Mouse (Mus musculus): ENCODE measurements around the gene Srp54a.
"Not testable (repeated sequence)": the region's sequence is repeated elsewhere in the genome, so short reads cannot be mapped to it uniquely, and the experiment has no call there.

Gene Srp54a

DNA sequence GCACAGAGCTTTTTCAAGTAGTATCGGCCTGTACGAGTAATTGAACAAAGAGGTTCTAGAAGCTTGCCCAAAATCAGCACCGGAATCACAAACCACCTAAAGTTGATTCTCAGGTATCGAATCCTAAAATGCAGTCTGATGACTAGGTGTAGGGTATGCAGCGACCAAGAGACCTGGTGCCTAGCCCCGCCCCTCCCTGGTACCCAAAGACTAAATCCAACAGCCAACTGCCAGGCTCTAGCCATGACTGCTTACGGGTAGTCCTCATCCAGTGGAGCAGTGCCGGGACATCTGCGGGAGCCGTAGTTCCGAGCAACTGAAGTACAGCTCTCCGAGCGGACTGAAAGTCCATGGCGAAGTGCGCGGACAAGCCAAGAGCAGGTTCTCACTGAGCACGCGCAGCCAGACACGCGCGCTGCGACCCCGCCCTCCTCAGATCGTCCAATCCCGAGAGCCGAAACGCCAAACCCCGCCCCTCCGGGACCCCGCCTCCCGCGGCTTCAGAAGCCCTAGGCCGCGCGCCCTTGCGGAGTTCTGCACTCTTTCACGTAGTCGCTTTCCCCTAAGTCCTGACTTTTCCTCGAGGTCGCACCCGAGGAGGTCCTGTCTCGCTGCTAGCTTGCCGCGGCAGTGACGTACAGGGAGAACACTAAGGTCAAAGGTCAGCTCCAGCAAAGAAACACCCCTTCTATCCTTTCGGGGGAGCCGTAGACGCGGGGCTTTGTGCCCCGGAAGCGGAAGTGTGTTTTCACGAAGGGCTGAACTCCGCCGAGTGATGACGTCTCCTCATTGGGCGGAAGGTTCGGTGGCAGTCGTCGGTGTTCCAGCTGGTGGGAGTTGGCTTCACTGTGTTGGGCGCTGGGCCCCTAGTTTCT, at the start of gene Srp54a, which contains the start of gene 2700097O09Rik:
Gene Srp54a (plus strand): TSS at position 537 of the 875 bp plus-strand sequence.
Gene 2700097O09Rik (minus strand): TSS at position 385 of the 875 bp plus-strand sequence.
- peak; percentile 85 for DNase-seq (ENCODE audit: low read depth, low spot score)

GRCm38 (mm10) chr12:55041011-55041410, 39.1 kb upstream of the Srp54a start:
- DNase-seq (ENCODE audit: low read depth, low spot score): no peak

DNA sequence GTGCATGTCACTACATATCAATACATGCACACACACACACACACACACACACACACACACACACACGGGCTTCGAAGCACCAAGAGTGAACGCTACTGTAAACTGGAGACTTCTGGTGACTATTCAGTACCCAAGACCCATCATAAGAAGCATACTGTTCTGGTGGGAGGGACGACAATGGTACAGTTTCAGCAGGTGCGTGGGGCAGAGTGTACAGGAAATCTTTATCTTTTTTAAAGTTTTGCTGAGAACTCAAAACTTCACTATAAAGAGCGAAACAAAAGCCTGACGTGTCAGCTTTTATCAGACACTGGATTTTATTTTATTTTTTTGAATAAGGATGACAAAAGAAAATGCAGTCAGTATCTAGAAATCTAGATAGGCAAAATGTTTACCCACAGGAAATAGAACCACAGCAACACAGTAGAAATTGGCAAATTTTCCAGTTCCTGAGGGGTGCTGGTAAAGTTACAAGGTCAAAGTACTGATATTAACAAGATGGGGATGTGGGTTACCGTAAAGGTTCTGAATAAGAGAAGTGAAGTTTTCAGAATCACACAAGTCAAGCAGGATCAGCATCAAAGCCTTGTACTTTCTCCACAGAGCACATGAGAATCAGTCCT, 30.2 kb upstream of the Srp54a start:
- no peak for DNase-seq (ENCODE audit: low read depth, low spot score)

- no peak for DNase-seq (ENCODE audit: low read depth, low spot score)
These were observed 28.6 kb upstream of the Srp54a start for GRCm38 (mm10) chr12:55051210-55052173.

DNA sequence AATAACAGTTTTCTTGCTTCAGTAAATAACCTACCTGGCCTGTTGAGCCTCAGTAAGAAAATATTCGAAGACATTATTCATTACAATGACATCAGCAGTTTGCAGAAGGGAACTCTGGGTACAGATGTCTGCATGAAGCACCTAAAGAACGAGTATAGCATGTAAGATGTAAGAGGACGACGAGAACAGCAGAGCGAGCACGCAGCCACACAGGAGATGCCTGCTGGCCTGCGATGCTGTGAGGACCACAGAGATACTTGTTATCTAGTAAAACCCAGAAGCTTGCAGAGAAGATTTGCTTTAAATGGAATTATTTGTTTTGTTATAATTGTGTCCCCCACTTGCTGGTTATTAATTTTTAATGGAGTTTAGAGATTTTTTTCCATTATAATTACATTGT, 26.8 kb upstream of the Srp54a start:
- no peak for DNase-seq (ENCODE audit: low read depth, low spot score)

- no peak for DNase-seq (ENCODE audit: low read depth, low spot score)
These were observed 25.4 kb upstream of the Srp54a start for GRCm38 (mm10) chr12:55054551-55055241.

DNA sequence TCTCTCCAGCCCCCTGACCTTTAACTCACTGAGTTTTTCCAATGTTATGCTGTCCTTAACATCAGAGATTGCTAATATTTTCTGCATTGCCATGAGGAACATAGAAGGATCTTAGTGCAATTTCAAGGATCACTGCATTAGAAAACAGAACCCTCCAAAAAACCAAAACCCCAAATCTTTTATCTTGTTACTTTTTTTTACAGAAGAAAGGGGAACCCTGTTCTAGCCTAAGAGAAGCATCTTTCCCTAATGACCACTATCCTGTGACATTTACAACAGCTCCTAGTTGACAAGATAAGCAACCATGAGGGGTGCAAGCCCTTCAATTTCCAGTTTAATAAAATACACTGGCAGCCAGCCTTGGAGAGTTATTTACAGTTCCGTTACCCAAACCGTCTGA, 23.4 kb upstream of the Srp54a start:
- no peak for DNase-seq (ENCODE audit: low read depth, low spot score)

- no peak for DNase-seq (ENCODE audit: low read depth, low spot score)
These were observed 21.0 kb upstream of the Srp54a start for GRCm38 (mm10) chr12:55058865-55059615.

- no peak for DNase-seq (ENCODE audit: low read depth, low spot score)
These were observed 20.2 kb upstream of the Srp54a start for GRCm38 (mm10) chr12:55059812-55060211.

- DNase-seq (ENCODE audit: low read depth, low spot score): no peak
These were observed 19.7 kb upstream of the Srp54a start for GRCm38 (mm10) chr12:55060212-55060898.

GRCm38 (mm10) chr12:55061006-55061405, 19.1 kb upstream of the Srp54a start:
- DNase-seq (ENCODE audit: low read depth, low spot score): no peak

GRCm38 (mm10) chr12:55062141-55062540, 17.9 kb upstream of the Srp54a start:
- DNase-seq (ENCODE audit: low read depth, low spot score): no peak

- no peak for DNase-seq (ENCODE audit: low read depth, low spot score)
These were observed 7.6 kb upstream of the Srp54a start for GRCm38 (mm10) chr12:55072495-55072894.

DNA sequence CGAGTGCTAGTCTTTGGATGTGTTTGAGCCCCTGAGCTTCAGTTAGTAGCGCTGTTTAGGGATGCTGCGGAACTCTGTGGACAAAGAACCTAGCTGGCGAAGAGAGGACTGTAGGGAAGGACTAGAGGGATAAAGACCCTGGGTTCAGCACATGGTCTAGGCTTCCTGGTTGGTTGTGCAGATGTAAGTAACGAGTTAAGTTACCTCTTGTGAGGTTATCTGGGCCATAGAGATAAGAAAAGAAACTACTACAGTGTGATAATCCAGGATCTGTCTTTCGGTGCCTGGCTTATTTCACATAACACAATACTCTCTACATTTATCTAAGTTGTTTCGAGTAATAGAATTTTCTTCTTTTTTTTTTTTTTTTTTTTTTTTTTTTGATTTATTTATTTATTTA, 6.4 kb upstream of the Srp54a start:
- no peak for DNase-seq (ENCODE audit: low read depth, low spot score)

DNA sequence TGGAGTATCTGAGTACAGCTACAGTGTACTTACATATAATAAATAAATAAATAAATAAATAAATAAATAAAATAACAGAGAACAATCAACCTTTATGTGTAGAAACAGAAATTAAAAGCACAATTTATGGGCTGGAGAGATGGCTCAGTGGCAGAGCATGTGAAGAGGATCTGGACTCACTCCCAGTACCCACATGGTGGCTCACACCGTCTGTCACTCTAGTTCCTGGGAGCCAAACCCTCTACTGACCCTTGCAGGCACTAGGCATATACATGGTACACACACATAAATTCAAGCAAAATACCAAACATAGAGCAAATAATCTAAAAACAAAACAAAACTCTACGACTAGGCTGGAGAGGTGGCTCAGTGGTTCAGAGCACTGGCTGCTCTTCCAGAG, 4.8 kb upstream of the Srp54a start:
- no peak for DNase-seq (ENCODE audit: low read depth, low spot score)

GRCm38 (mm10) chr12:55078706-55079105, 1.4 kb upstream of the Srp54a start:
- DNase-seq (ENCODE audit: low read depth, low spot score): not testable (repeated sequence)

GRCm38 (mm10) chr12:55080601-55080942, 510 bp downstream of the Srp54a start:
- DNase-seq (ENCODE audit: low read depth, low spot score): peak; percentile 12

GRCm38 (mm10) chr12:55092127-55092526, 12.1 kb downstream of the Srp54a start:
- not testable (repeated sequence) for DNase-seq (ENCODE audit: low read depth, low spot score)

GRCm38 (mm10) chr12:55112616-55113015, 32.6 kb downstream of the Srp54a start:
- DNase-seq (ENCODE audit: low read depth, low spot score): not testable (repeated sequence)

- not testable (repeated sequence) for DNase-seq (ENCODE audit: low read depth, low spot score)
These were observed 44.2 kb downstream of the Srp54a start, which contains the start of gene Fam177a for GRCm38 (mm10) chr12:55124242-55124641. TSS of gene Fam177a (plus strand) at chr12:55124469.

All from brain, embryonic 18.5 days (tissue).